Mouse (Mus musculus): ENCODE results near the gene Tpk1.
A peak's percentile ranks its signal among the peaks of the same experiment; 100 is the strongest.

Gene Tpk1

GRCm38 (mm10) chr6:43354562-43355241 is 311.4 kb downstream of the Tpk1 start:
- DNase-seq (ENCODE audit: low spot score in 2 of 2): no peak

- no peak for DNase-seq (ENCODE audit: low spot score in 2 of 2)
Observed at GRCm38 (mm10) chr6:43353446-43353845, 312.6 kb downstream of the Tpk1 start.

GRCm38 (mm10) chr6:43349083-43349482 is 317.0 kb downstream of the Tpk1 start:
- no peak for DNase-seq (ENCODE audit: low spot score in 2 of 2)

DNA sequence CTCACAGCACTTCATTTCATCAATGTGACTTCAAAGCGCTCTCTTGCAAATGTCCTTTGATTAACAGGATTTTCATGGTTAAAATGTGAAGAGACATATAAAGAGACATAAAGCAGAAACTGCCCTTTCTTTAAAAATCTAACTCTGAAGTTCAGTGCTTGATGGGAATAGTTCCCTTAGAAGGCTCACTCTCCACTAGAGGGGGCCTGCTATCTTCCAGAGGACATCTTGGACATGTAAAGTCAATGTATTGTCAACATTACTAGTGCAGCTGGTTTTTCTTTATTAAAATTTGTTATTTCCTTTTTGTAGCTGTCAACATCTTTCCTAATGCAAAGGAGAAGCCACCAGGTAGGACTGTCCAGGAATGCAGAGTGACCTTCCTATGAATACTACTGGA is 318.4 kb downstream of the Tpk1 start:
- no peak for DNase-seq (ENCODE audit: low spot score in 2 of 2)

GRCm38 (mm10) chr6:43343006-43343405 is 323.1 kb downstream of the Tpk1 start:
- no peak for DNase-seq (ENCODE audit: low spot score in 2 of 2)

DNA sequence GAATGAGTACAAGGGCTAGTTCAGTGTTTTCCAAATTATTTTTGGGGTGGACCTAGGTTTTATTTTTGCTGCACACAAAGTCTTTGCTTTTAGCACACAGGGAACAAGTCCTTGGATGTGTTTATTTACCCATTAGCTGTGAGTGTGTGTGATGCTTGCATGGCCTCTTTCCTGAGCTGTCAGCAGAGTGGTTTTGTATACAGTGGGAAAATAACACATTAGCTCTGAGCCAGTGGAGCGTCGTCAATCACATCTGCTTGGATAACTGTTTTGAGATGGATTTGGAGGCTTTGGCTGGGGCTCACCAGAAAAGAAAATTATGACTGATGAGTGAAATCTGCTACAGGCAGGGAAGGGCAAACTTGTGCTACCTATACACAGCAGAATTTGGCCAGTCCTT is 323.7 kb downstream of the Tpk1 start:
- no peak for DNase-seq (ENCODE audit: low spot score in 2 of 2)

GRCm38 (mm10) chr6:43338804-43339203 is 327.3 kb downstream of the Tpk1 start:
- no peak for DNase-seq (ENCODE audit: low spot score in 2 of 2)

DNA sequence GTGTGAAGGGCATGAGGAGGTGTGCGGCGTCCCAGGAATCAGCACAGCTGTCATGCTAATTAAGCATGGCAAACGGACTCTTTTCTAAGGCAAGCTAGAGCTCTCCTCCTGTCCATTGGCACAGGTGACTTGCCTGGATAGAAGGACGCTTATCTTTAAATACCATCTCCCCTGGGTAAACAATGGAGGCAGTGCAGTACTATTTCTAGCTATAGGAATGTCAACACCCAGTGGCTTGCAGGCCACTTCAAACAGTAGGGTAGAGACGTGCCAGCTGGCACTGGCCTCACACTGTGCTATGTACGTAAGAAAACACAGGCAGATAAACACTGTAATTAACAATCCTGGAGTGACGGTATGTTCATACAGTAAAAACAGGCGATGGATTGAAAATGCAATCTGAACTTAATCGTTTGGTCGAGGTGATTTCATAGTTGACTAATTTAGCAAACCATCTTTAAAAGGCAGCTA is 328.6 kb downstream of the Tpk1 start:
- no peak for DNase-seq (ENCODE audit: low spot score in 2 of 2)

- DNase-seq (ENCODE audit: low spot score in 2 of 2): no peak
Observed at GRCm38 (mm10) chr6:43335619-43336234, 330.4 kb downstream of the Tpk1 start.

DNA sequence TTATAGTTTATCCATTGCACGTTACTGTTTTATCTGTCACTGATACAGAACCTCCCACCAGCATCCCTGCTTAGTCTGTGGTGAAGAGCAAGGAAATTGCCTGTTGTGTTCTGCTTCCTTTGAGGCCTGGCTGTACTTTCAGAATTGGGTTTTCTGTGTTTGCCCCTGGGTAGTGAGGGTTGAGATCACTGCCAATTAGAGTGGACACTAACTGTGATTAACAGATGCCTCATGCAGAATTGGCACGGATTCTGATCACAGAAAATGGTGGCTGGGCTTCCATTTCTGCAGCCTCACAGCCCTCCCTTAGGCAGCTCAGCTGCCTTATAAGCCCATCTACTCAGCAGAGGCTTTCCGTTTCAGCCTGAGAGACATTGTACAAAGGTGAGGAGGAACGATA is 332.6 kb downstream of the Tpk1 start:
- DNase-seq (ENCODE audit: low spot score in 2 of 2): no peak

- DNase-seq (ENCODE audit: low spot score in 2 of 2): no peak
Observed at GRCm38 (mm10) chr6:43312961-43313656, 353.0 kb downstream of the Tpk1 start.

DNA sequence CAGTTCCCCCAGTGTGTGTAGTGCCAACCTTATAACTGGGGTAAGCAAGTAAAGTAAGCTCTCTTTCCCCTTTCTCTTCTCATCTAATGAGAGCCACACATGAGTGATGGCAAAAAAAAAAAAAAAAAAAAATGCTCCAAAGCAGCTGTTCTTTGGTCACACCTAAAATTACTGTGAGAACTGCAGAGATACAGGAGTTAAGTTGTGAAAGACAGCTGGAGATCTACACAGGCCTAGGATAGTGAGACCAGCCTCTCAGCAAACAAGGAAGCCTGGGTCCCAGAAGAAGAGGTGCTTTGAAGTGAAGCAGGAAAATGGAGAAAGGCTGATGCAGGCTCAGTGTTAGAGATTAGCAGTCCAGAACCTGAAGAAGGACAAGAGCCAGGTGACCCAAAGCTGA is 353.5 kb downstream of the Tpk1 start:
- no peak for DNase-seq (ENCODE audit: low spot score in 2 of 2)

- no peak for DNase-seq (ENCODE audit: low spot score in 2 of 2)
Observed at GRCm38 (mm10) chr6:43310071-43310470, 356.0 kb downstream of the Tpk1 start.

DNA sequence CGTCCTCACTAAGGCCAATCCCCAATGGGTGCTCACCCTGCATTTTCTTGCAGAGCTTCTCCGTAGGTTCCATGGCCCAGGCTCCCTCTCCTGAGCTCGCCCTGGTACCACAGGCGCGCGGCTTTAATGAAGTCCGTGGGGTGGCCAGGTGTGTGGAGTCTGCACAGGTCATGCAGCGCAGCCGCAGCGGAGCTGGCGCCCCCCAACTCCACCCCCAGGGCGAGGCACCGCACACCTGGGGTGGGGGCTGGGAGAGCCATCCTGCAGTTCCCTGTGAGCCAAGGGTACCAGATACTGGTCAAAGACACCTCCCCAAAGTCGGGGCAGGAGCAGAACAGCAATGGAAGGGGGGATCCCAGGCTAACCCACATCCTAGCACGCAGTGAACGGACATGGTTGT is 356.6 kb downstream of the Tpk1 start, which contains the start of gene Nobox:
Nobox (minus strand) TSS at position 101 of the 400 bp plus-strand sequence.
- DNase-seq (ENCODE audit: low spot score in 2 of 2): no peak

DNA sequence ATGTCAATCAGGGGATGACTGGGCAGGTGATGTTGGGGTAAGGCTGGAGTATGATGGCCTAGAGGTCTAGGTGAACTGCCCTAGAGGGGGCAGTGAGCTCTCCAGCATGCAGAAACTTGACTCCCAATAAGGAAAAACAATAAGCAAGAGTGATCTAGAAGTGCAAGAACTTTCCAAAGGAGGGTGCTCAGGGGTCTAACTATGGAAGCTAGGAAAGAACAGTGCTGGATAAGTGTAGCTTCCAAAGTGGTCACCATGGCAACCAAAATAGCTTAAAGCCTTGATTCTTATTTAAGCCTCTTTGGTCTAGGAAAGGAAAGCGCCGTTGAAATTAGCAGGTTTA is 368.6 kb downstream of the Tpk1 start:
- peak; percentile 57 to 78 for DNase-seq (ENCODE audit: low spot score in 2 of 2)

DNA sequence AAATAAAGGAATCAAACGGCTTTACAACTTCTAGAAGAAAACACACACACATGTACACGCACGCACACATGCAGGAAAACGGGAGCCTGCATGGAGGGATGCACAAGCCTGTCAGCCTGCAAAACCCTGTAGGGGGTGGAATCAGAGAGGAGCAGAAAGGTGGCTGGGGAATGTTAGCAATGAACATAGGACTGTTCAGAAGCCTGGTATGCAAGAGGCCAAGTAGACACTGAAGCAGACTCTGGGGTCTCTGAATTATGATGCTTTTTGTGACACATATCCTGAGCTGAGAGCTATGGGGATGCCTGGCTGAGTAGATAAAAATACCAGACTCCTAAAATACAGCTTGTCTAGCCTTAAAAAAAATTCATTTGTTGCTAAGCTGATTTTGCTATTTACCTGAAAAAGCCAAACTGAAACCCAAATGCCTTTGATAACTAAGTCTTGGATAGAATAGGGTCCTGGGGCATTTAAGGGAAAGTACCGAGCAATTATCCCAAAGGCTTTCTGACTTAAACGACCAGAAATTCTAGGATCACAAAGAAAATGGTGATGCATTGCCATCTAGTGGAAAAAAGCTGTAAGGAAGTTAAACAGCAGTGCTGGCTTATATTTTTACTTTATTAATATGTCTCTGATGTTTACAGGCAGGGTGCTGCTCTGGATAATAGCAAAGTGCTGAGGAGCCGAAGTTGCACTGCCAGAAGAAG is 369.1 kb downstream of the Tpk1 start:
- DNase-seq (ENCODE audit: low spot score in 2 of 2): peak in 1 of 2 experiments; percentile 29

DNA sequence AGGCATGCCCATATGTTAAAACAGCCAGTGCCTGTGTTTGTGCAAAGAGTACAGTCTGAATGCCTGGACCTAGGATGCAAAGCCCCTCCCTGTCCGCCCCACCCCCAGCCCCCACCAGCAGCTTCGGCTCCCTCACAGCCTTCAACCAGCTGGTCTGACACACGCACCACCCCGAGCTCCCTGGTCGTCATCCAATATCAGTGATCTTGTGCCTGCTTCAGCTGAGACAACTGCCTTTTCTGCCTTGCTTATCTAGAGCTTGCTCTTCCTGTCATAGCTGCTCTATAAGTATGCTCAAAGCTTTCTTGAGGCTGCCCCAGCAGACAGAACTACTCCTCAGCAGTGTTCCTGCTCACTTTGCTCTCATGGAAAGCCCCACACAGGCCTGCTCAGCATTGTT is 370.2 kb downstream of the Tpk1 start:
- no peak for DNase-seq (ENCODE audit: low spot score in 2 of 2)
